Mouse (Mus musculus): ENCODE results near the gene Ccdc102a. TPM values are rescaled to one million over a fixed set of nuclear protein-coding genes. Genes with fewer than 3 reads are reported as not detected.
A peak's percentile ranks its signal among the peaks of the same experiment; 100 is the strongest.

Ccdc102a gene
- polyA plus RNA-seq, 1 experiment: 28.1 TPM

DNA sequence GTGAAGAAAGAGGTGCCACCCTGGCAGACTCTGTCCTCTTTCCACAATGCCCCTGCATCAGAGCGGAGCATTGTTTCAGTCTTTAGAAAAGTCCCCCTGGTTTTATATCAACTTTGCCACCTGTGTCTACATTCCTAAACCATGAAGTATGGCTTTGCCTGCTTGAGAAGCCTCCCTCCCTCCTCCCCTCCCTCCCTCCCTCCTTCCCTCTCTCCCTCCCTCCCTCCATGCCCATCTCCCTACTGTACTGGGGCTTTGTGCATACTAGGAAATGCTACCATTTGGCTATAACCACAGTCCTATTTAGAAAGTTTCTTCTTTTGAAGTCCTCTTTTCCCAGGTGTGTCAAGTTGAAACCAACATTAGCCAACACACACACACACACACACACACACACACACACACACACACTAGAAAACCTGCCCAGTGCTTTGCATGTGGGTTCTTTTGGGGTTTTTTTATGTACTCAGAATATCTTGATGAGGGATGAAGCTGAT lies 38.2 kb upstream of the Ccdc102a start:
- TF ChIP-seq CTCF (IDR thresholded peaks at IDR 0.05; ENCODE audit: control insufficient read depth, insufficient read depth, insufficient read length) (no peak), MYOD1 (IDR thresholded peaks at IDR 0.05; ENCODE audit: control insufficient read depth, insufficient read length, low read depth) (no peak), USF1 (IDR thresholded peaks at IDR 0.05; ENCODE audit: low read depth) (no peak), CEBPB (IDR thresholded peaks at IDR 0.05; ENCODE audit: low read depth) (no peak), MAX (IDR thresholded peaks at IDR 0.05) (no peak), FOSL1 (IDR thresholded peaks at IDR 0.05; ENCODE audit: insufficient read depth, low read length, poor library complexity, severe bottlenecking) (no peak), MYOG (IDR thresholded peaks at IDR 0.05; ENCODE audit: control insufficient read depth, extremely low read depth, insufficient read length) (no peak)
- Histone ChIP-seq H3K4me3 (ENCODE audit: insufficient read depth, poor library complexity, severe bottlenecking) (no peak overlapping the region), H3K79me2 (ENCODE audit: control insufficient read depth, insufficient read depth) (no peaks in the 10 kb centered on the region), H3K36me3 (ENCODE audit: control insufficient read depth, insufficient read depth) (no peaks in the 10 kb centered on the region), H3K27me3 (ENCODE audit: control insufficient read depth, insufficient read depth, insufficient read length) (no peaks in the 10 kb centered on the region), H3K79me3 (ENCODE audit: low read depth) (no peaks in the 10 kb centered on the region), H3ac (ENCODE audit: control insufficient read depth, insufficient read length, low read depth) (no peak overlapping the region)

DNA sequence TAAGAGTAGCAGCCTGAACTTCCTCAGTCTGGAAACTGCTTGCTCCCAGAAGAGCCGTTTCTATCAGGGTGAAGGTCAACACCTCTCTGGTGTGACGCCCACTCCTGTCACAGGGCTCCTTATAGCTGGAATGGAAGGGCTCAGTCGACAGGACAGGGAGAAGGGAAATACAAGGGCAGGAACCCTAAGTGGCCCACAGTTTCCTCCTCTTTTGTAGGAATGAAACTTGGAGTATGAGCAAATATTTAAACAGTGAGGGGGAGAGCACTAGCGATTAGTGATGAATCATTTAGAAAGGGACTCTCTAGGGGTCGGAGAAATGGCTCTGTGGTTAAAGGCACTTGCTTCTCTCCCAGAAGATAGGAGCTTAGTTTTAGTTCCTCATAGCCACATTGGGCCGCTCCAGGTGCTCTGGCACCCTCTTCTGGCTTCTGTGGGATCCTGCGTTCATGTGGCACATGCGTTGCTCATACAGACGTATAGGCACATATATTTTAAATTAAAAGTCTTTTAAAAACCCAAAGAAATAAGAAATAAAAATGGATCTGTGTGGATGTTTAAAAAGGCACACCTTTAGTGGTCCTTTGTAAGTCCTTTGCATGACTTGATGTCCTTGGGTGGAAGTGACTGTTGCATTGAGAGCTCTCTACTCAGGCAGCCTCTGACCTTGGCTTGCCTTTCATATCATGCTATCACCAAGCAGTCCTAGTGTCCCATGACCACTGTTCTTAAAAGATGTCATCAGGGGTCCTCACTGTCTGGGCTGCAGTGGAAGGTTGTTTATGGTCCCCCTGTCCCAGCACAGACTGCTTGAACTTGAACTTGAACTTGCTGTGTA lies 37.2 kb upstream of the Ccdc102a start:
- TF ChIP-seq MAX (IDR thresholded peaks at IDR 0.05) (peak; percentile 36), FOSL1 (IDR thresholded peaks at IDR 0.05; ENCODE audit: insufficient read depth, low read length, poor library complexity, severe bottlenecking) (peak; percentile 11), CTCF (IDR thresholded peaks at IDR 0.05; ENCODE audit: control insufficient read depth, insufficient read depth, insufficient read length) (peak; percentile 12), USF1 (IDR thresholded peaks at IDR 0.05; ENCODE audit: low read depth) (no peak)
- no peaks in the 10 kb centered on the region for H3K27me3 ChIP-seq (ENCODE audit: control insufficient read depth, insufficient read depth, insufficient read length)

DNA sequence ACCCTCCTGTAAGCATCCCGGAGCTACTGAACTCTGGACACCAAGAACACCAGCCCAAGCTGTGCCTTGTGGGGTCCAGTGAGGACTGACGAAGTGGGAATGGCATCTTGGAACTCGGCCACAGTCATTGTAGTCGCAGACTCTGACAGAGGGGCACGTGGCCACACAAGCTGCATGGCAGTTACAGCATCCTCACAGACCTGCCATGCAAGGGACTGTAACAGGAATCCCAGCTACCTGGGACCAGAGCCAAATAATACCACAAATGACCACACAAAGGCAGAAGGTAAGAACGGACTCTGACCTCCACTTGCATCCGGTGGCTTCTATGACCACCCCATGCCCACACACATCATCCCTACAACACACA lies 36.5 kb upstream of the Ccdc102a start:
- Histone ChIP-seq H3K36me3 (ENCODE audit: control insufficient read depth, insufficient read depth) (no peaks in the 10 kb centered on the region), H3K27me3 (ENCODE audit: control insufficient read depth, insufficient read depth, insufficient read length) (no peaks in the 10 kb centered on the region), H3K79me2 (ENCODE audit: control insufficient read depth, insufficient read depth) (no peaks in the 10 kb centered on the region), H3K79me3 (ENCODE audit: low read depth) (no peaks in the 10 kb centered on the region), H3ac (ENCODE audit: control insufficient read depth, insufficient read length, low read depth) (peak overlapping the region; percentile 13), H3K4me3 (ENCODE audit: insufficient read depth, poor library complexity, severe bottlenecking) (no peak overlapping the region)
- peak; percentile 35 for TF ChIP-seq CEBPB (IDR thresholded peaks at IDR 0.05; ENCODE audit: low read depth)
- no peak for TF ChIP-seq FOSL1 (IDR thresholded peaks at IDR 0.05; ENCODE audit: insufficient read depth, low read length, poor library complexity, severe bottlenecking)
- TF ChIP-seq MYOG (IDR thresholded peaks at IDR 0.05; ENCODE audit: control insufficient read depth, extremely low read depth, insufficient read length): no peak
- no peak for TF ChIP-seq MYOD1 (IDR thresholded peaks at IDR 0.05; ENCODE audit: control insufficient read depth, insufficient read length, low read depth)
- no peak for TF ChIP-seq CTCF (IDR thresholded peaks at IDR 0.05; ENCODE audit: control insufficient read depth, insufficient read depth, insufficient read length)
- TF ChIP-seq USF1 (IDR thresholded peaks at IDR 0.05; ENCODE audit: low read depth): peak; percentile 96
- peak; percentile 99 for TF ChIP-seq MAX (IDR thresholded peaks at IDR 0.05)

More for the DNA sequence above, 37.2 kb upstream of the Ccdc102a start:
- H3K79me2 ChIP-seq (ENCODE audit: control insufficient read depth, insufficient read depth): no peaks in the 10 kb centered on the region
- H3ac ChIP-seq (ENCODE audit: control insufficient read depth, insufficient read length, low read depth): peak overlapping the region; percentile 25
- no peaks in the 10 kb centered on the region for H3K79me3 ChIP-seq (ENCODE audit: low read depth)
- no peaks in the 10 kb centered on the region for H3K36me3 ChIP-seq (ENCODE audit: control insufficient read depth, insufficient read depth)
- no peak overlapping the region for H3K4me3 ChIP-seq (ENCODE audit: insufficient read depth, poor library complexity, severe bottlenecking)

DNA sequence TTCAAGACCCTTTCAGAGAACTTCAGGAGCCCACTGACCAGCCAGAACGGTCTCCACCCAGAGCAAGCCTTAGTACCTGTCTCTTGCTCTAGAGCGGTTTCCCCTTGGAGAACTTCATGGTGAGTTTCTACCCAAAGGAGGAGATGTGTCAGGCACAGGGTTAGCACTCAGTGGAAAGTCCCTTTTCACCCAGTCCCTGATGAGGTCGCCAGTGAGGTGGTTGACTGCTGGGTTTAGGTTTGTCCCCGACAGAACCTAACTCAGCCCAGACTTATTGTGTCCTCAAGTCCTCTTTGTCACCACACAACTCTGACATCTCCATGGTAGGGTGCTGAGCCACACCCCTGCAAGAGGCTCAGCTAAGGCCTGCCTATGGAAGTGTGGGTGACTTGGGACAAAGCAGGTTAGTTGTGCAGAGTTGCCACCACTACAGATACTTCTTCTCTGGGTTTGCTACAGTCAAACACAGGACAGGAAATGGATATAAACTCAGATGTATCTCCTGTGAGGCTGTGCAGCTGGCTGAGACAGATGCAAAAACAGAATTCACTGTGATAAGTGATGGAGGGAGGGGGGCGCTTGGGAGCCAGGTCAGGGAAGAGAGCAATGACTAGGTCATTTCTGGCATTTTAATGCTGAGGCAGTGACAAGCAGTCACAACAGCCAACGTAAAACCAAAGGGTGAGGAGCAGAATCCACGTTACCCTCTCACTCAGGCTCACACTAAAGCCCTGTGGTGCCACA lies 35.9 kb upstream of the Ccdc102a start:
- no peaks in the 10 kb centered on the region for H3K27me3 ChIP-seq (ENCODE audit: control insufficient read depth, insufficient read depth, insufficient read length)
- H3K79me3 ChIP-seq (ENCODE audit: low read depth): no peaks in the 10 kb centered on the region
- no peak overlapping the region for H3K4me3 ChIP-seq (ENCODE audit: insufficient read depth, poor library complexity, severe bottlenecking)
- no peaks in the 10 kb centered on the region for H3K36me3 ChIP-seq (ENCODE audit: control insufficient read depth, insufficient read depth)
- H3ac ChIP-seq (ENCODE audit: control insufficient read depth, insufficient read length, low read depth): peak overlapping the region; percentile 14
- TF ChIP-seq FOSL1 (IDR thresholded peaks at IDR 0.05; ENCODE audit: insufficient read depth, low read length, poor library complexity, severe bottlenecking) (no peak), CTCF (IDR thresholded peaks at IDR 0.05; ENCODE audit: control insufficient read depth, insufficient read depth, insufficient read length) (no peak), USF1 (IDR thresholded peaks at IDR 0.05; ENCODE audit: low read depth) (no peak), MAX (IDR thresholded peaks at IDR 0.05) (no peak)
- no peaks in the 10 kb centered on the region for H3K79me2 ChIP-seq (ENCODE audit: control insufficient read depth, insufficient read depth)

DNA sequence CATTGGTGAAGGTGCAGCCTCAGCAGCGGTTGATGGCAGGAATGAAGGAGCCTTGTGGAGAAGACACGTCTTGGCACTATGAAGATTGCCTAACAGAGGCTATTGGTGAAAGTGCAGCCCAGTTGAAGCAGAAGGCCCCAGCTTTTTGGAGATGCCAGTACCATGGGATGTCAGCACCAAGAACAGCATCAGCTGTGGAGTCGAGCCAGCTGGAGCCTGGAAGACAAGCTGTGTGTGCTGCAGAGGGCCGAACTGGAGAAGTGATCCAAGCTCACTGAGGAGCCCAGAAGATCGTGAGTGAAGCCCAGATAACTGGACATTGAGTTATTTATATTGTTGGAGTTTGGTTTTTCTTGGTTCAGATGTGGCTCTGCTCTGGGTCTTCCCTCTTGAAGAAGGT lies 34.2 kb upstream of the Ccdc102a start:
- H3K79me3 ChIP-seq (ENCODE audit: low read depth): no peaks in the 10 kb centered on the region
- no peaks in the 10 kb centered on the region for H3K36me3 ChIP-seq (ENCODE audit: control insufficient read depth, insufficient read depth)
- no peak overlapping the region for H3ac ChIP-seq (ENCODE audit: control insufficient read depth, insufficient read length, low read depth)
- H3K4me3 ChIP-seq (ENCODE audit: insufficient read depth, poor library complexity, severe bottlenecking): no peak overlapping the region
- TF ChIP-seq MYOD1 (IDR thresholded peaks at IDR 0.05; ENCODE audit: control insufficient read depth, insufficient read length, low read depth) (no peak), USF1 (IDR thresholded peaks at IDR 0.05; ENCODE audit: low read depth) (no peak), MYOG (IDR thresholded peaks at IDR 0.05; ENCODE audit: control insufficient read depth, extremely low read depth, insufficient read length) (no peak), FOSL1 (IDR thresholded peaks at IDR 0.05; ENCODE audit: insufficient read depth, low read length, poor library complexity, severe bottlenecking) (no peak), MAX (IDR thresholded peaks at IDR 0.05) (no peak), CTCF (IDR thresholded peaks at IDR 0.05; ENCODE audit: control insufficient read depth, insufficient read depth, insufficient read length) (no peak), CEBPB (IDR thresholded peaks at IDR 0.05; ENCODE audit: low read depth) (no peak)
- no peaks in the 10 kb centered on the region for H3K27me3 ChIP-seq (ENCODE audit: control insufficient read depth, insufficient read depth, insufficient read length)
- no peaks in the 10 kb centered on the region for H3K79me2 ChIP-seq (ENCODE audit: control insufficient read depth, insufficient read depth)

All from C2C12 (cell line).